ENCODE assay signal across 26 mouse cellular contexts in the genomic region with DNA sequence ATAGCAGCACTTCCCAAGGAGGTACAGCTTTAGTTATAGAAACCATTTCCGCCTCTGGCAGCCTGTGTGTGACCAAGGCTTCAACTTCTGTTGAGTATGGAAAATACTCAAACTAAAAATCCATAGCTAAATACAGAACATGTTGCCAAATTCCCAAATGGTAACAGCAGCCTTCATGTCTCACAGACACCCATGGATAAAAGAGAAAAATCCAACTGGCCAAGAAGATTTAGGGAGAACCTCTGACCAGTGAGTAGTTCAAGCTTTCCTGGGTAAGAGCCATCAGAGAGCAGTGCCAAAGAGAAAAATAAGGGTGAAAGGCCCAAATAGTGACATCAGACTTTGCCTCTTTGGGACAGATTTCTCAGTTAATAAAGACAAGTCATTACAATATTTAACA. TPM values are rescaled to one million over a fixed set of nuclear protein-coding genes. Genes with fewer than 3 reads are reported as not detected.
DNase-seq lines count a peak whose midpoint lies in the region; TF ChIP-seq lines count a peak whose summit lies in the region.
"Had no signal": no experiment of that assay in that cellular context is flagged by ENCODE, and none has a peak within 500 bp of the region (broad histone marks: within the 10 kb centered on the region; RNA-seq: fewer than 3 reads in every experiment).

No protein-coding gene starts in this region.

- peak; percentile 39 for DNase-seq in kidney, adult 2 months
- DNase-seq in kidney, adult 11 months, result no peak
- DNase-seq in liver, adult 2 months (ENCODE audit: extremely low read depth, low read depth, low spot score), result peak; percentile 6
- DNase-seq in liver, result no peak
- DNase-seq in lung, postnatal 14 days, result peak; percentile 18
- no peak for DNase-seq in cerebellum, adult 8-10 months
- DNase-seq in heart, postnatal 4 days, result no peak
- DNase-seq: adrenal gland, adult 8-10 months; adrenal gland, postnatal 36 days; B cell, adult 2 months; cerebellum, adult 2 months; cerebellum, postnatal 14 days; embryo, embryonic 11 days; gastrocnemius, adult 2 months; gastrocnemius, postnatal 36 days; heart, adult 18-20 months; heart, postnatal 10 days had no signal

- no peaks in the 10 kb centered on the region for H3K27me3 ChIP-seq in kidney, adult 2 months (replicated peaks; ENCODE audit: control insufficient read depth, insufficient read depth, low read length)
- H3K27me3 ChIP-seq in liver, adult 2 months (ENCODE audit: control insufficient read depth, insufficient read depth, low read length), result no peaks in the 10 kb centered on the region
- H3K27me3 ChIP-seq: embryonic facial prominence, embryonic 15.5 days had no signal

- no peaks in the 10 kb centered on the region for H3K36me3 ChIP-seq in kidney, adult 2 months (ENCODE audit: control insufficient read depth, insufficient read depth, low read length)
- no peaks in the 10 kb centered on the region for H3K36me3 ChIP-seq in liver, adult 2 months (ENCODE audit: control insufficient read depth, insufficient read depth, low read length)
- H3K36me3 ChIP-seq: embryonic facial prominence, embryonic 15.5 days; forebrain, embryonic 10.5 days; G1E; heart, embryonic 10.5 days; hindbrain, embryonic 10.5 days had no signal

- no peak overlapping the region for H3K9ac ChIP-seq in liver, adult 2 months (ENCODE audit: low read depth, low read length)
- H3K9ac ChIP-seq: embryonic facial prominence, embryonic 15.5 days; hindbrain, embryonic 14.5 days had no signal

- no peak overlapping the region for H3K27ac ChIP-seq in kidney, adult 2 months (ENCODE audit: insufficient read depth, low read depth, low read length)
- no peak overlapping the region for H3K27ac ChIP-seq in liver, adult 2 months (replicated peaks; ENCODE audit: insufficient read depth, low read depth, low read length)
- H3K27ac ChIP-seq: embryonic facial prominence, embryonic 15.5 days; forebrain, embryonic 10.5 days; gastrocnemius, adult 2 months; heart, embryonic 10.5 days; hindbrain, embryonic 10.5 days; hindbrain, embryonic 14.5 days had no signal

- no peaks in the 10 kb centered on the region for H3K79me2 ChIP-seq in liver, adult 2 months (ENCODE audit: control insufficient read depth, insufficient read depth, low read length)

- no peaks in the 10 kb centered on the region for H3K4me1 ChIP-seq in kidney, adult 2 months (ENCODE audit: control insufficient read depth, insufficient read depth, low read length)
- H3K4me1 ChIP-seq in liver, adult 2 months (ENCODE audit: control insufficient read depth, insufficient read depth, low read length), result no peaks in the 10 kb centered on the region
- H3K4me1 ChIP-seq: embryonic facial prominence, embryonic 15.5 days; forebrain, embryonic 10.5 days; heart, embryonic 10.5 days; hindbrain, embryonic 10.5 days had no signal

- no peak for TF ChIP-seq POLR2A in kidney, adult 2 months (IDR thresholded peaks at IDR 0.05; ENCODE audit: low read depth, low read length)
- TF ChIP-seq POLR2A in liver, adult 2 months (IDR thresholded peaks at IDR 0.05; ENCODE audit: extremely low read depth, insufficient read depth, low read length), result no peak

- no peak for TF ChIP-seq CTCF in kidney, adult 2 months (conservative IDR thresholded peaks at IDR 0.05; ENCODE audit: insufficient read depth, insufficient read length, low read depth, low read length)
- TF ChIP-seq CTCF in liver, adult 2 months (IDR thresholded peaks at IDR 0.05; ENCODE audit: low read depth, low read length), result no peak

- 78% methylated on average over 1 of the region's 1 CpGs for WGBS in kidney, adult 2 months
- 59% methylated on average over 1 of the region's 1 CpGs for WGBS in liver, adult 2 months

- no peak overlapping the region for H3K4me3 ChIP-seq in kidney, adult 2 months (ENCODE audit: insufficient read depth, low read depth, low read length)
- no peak overlapping the region for H3K4me3 ChIP-seq in liver, adult 2 months (ENCODE audit: insufficient read depth, low read depth, low read length)
- H3K4me3 ChIP-seq: embryonic facial prominence, embryonic 15.5 days; erythroblast, embryonic 14.5 days; forebrain, embryonic 10.5 days; gastrocnemius, adult 2 months; heart, embryonic 10.5 days; hindbrain, embryonic 10.5 days had no signal

RNA-seq across cellular contexts. Expression of a gene that starts 38.2 kb away (rescaled TPM):
- 0.08 and 0.13 TPM in 2 replicates for polyA plus RNA-seq in kidney, adult 2 months (2012; rRNA removed)
- under 0.01 TPM in 1 of 2 replicates, not detected in the other for total RNA-seq in liver, adult 2 months (2014; rRNA removed)
- not detected in 2 replicates for polyA plus RNA-seq in liver, adult 2 months (2012; rRNA removed)
- total RNA-seq in heart, postnatal 4 days (2021), result under 1 TPM; 0.23 to 0.48 TPM
- total RNA-seq: common myeloid progenitor, adult 5-6 weeks; gastrocnemius, adult 2 months; gastrocnemius, postnatal 36 days had no signal
- polyA plus RNA-seq: CD4-positive, CD25-positive, alpha-beta regulatory T cell, adult 4 months; erythroblast, embryonic 14.5 days; G1E; hindbrain, embryonic 10.5 days had no signal

Comparison
In these comparisons a context has a peak if more than half of its experiments do, and no peak if none do; other contexts are left out.
1. DNase-seq: peak in kidney, adult 2 months (single experiment), liver, adult 2 months (single experiment) and lung, postnatal 14 days (single experiment); none in kidney, adult 11 months (single experiment), liver (single experiment), cerebellum, adult 8-10 months (single experiment) and heart, postnatal 4 days (single experiment).